In the genomic region with DNA sequence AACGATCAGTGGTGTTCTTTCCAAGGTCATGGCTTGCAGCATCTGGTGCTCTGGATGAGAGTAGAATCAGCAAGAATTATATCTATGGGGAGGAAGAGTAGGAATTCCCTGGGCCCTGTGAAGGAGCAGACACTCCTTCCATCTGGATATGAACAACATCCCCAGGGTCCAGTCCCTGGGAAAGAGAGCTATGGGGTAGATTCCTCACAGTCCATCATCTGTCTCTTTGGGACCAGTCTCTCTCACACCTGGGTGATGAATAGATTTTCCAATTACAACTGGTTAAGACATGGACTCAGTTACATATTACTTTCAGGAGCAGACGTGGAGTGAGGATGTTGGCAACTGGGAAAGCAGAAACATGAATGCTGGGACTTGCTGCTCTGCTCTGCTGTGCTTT, we compare ENCODE assay signal across 17 mouse cellular contexts.
"Had no signal": no experiment of that assay in that cellular context is flagged by ENCODE, and none has a peak within 500 bp of the region (broad histone marks: within the 10 kb centered on the region; RNA-seq: fewer than 3 reads in every experiment).

No protein-coding gene starts in this region.

- H3K27me3 ChIP-seq: intestine, embryonic 15.5 days; liver, embryonic 13.5 days; midbrain, embryonic 12.5 days; midbrain, embryonic 15.5 days; neural tube, embryonic 12.5 days; neural tube, embryonic 15.5 days had no signal

- H3K4me2 ChIP-seq: intestine, embryonic 15.5 days; liver, embryonic 13.5 days; midbrain, embryonic 12.5 days; midbrain, embryonic 15.5 days; neural tube, embryonic 12.5 days; neural tube, embryonic 15.5 days had no signal

- H3K36me3 ChIP-seq: intestine, embryonic 15.5 days; liver, embryonic 13.5 days; midbrain, embryonic 12.5 days; midbrain, embryonic 15.5 days; neural tube, embryonic 12.5 days; neural tube, embryonic 15.5 days had no signal

- H3K4me3 ChIP-seq: intestine, embryonic 15.5 days; liver, embryonic 13.5 days; midbrain, embryonic 12.5 days; midbrain, embryonic 15.5 days; neural tube, embryonic 12.5 days; neural tube, embryonic 15.5 days had no signal

- ATAC-seq: intestine, embryonic 15.5 days; midbrain, embryonic 15.5 days had no signal

- H3K27ac ChIP-seq: intestine, embryonic 15.5 days; kidney, postnatal 0 days; liver, embryonic 13.5 days; macrophage; midbrain, embryonic 12.5 days; midbrain, embryonic 15.5 days; neural tube, embryonic 12.5 days; neural tube, embryonic 15.5 days; stomach, postnatal 0 days had no signal

- DNase-seq: kidney, adult 11 months; kidney, adult 9 months; kidney, postnatal 4 days; liver, embryonic 13.5 days; lung, adult 2 months; lung, postnatal 14 days; thymus, adult 2 months; thymus, postnatal 14 days; thymus, postnatal 4 days had no signal

- H3K9me3 ChIP-seq: intestine, embryonic 15.5 days; liver, embryonic 13.5 days; midbrain, embryonic 12.5 days; midbrain, embryonic 15.5 days; neural tube, embryonic 12.5 days; neural tube, embryonic 15.5 days had no signal

- H3K4me1 ChIP-seq: intestine, embryonic 15.5 days; liver, embryonic 13.5 days; midbrain, embryonic 12.5 days; midbrain, embryonic 15.5 days; neural tube, embryonic 12.5 days had no signal

- H3K9ac ChIP-seq: intestine, embryonic 15.5 days; liver, embryonic 13.5 days; midbrain, embryonic 12.5 days; midbrain, embryonic 15.5 days; neural tube, embryonic 12.5 days; neural tube, embryonic 15.5 days had no signal
